ENCODE assay signal across 8 mouse cellular contexts in genomic region chr8:106561097-106561865, GRCm38 (mm10). TPM values are rescaled to one million over a fixed set of nuclear protein-coding genes. Genes with fewer than 3 reads are reported as not detected.
A peak's percentile ranks its signal among the peaks of the same experiment; 100 is the strongest.
DNase-seq lines count a peak whose midpoint lies in the region; ATAC-seq and TF ChIP-seq lines count a peak whose summit lies in the region.

No protein-coding gene starts in this region.

- H3K9me3 ChIP-seq in intestine, embryonic 14.5 days (ENCODE audit: control insufficient read depth, low read length): peaks cover 3% of the 10 kb centered on the region; the same call in 1 of the 2 replicates
- no peaks in the 10 kb centered on the region for H3K9me3 ChIP-seq in limb, embryonic 11.5 days (ENCODE audit: control insufficient read depth, low read length)
- H3K9me3 ChIP-seq in midbrain, postnatal 0 days (ENCODE audit: low read length): no peaks in the 10 kb centered on the region
- no peaks in the 10 kb centered on the region for H3K9me3 ChIP-seq in stomach, embryonic 14.5 days (ENCODE audit: control insufficient read depth, low read depth, low read length)

- peak; percentile 86 for TF ChIP-seq CTCF in bone marrow macrophage, adult 2 months (IDR thresholded peaks at IDR 0.05; ENCODE audit: low read depth, low read length)
- TF ChIP-seq CTCF in midbrain, postnatal 0 days (IDR thresholded peaks at IDR 0.05): peak; percentile 71

- 25% methylated on average over 21 of the region's 21 CpGs for WGBS in intestine, embryonic 14.5 days
- WGBS in limb, embryonic 11.5 days: 31% methylated on average over 21 of the region's 21 CpGs
- WGBS in midbrain, postnatal 0 days: 33% methylated on average over 21 of the region's 21 CpGs
- 23% methylated on average over 21 of the region's 21 CpGs for WGBS in stomach, embryonic 14.5 days

- no peak for TF ChIP-seq POLR2A in bone marrow macrophage, adult 2 months (IDR thresholded peaks at IDR 0.05; ENCODE audit: borderline replicate concordance, low read depth, low read length)

- H3K9ac ChIP-seq in intestine, embryonic 14.5 days (ENCODE audit: low read length): no peak overlapping the region
- no peak overlapping the region for H3K9ac ChIP-seq in limb, embryonic 11.5 days (ENCODE audit: low read length)
- H3K9ac ChIP-seq in midbrain, postnatal 0 days (replicated peaks; ENCODE audit: low read length, poor library complexity, severe bottlenecking): no peak overlapping the region
- H3K9ac ChIP-seq in stomach, embryonic 14.5 days (replicated peaks; ENCODE audit: low read depth, low read length): no peak overlapping the region

- 0 out of 2 replicates have a peak overlapping the region, but pooled peaks have one; percentile 6 for H3K4me2 ChIP-seq in intestine, embryonic 14.5 days (ENCODE audit: low read length)
- H3K4me2 ChIP-seq in limb, embryonic 11.5 days (ENCODE audit: low read depth, severe bottlenecking): no peak overlapping the region
- no peak overlapping the region for H3K4me2 ChIP-seq in midbrain, postnatal 0 days (ENCODE audit: low read depth, low read length, poor library complexity, severe bottlenecking)
- no peak overlapping the region for H3K4me2 ChIP-seq in stomach, embryonic 14.5 days (replicated peaks; ENCODE audit: low read depth, low read length)

- peak; percentile 3 to 10 for DNase-seq in frontal cortex, postnatal 36 days (ENCODE audit: low spot score in 2 of 2)
- DNase-seq in gastrocnemius, adult 18-20 months (ENCODE audit: low spot score): peak; percentile 69
- DNase-seq in intestine, embryonic 14.5 days (ENCODE audit: low spot score): peak; percentile 76
- peak; percentile 80 for DNase-seq in limb, embryonic 11.5 days (ENCODE audit: low spot score)
- peak; percentile 15 for DNase-seq in midbrain, postnatal 0 days (ENCODE audit: low spot score)

- peaks cover 21% of the 10 kb centered on the region for H3K4me1 ChIP-seq in bone marrow macrophage, adult 2 months (ENCODE audit: control insufficient read depth, insufficient read depth, low read length)
- H3K4me1 ChIP-seq in intestine, embryonic 14.5 days (replicated peaks; ENCODE audit: control insufficient read depth, insufficient read depth, low read length): no peaks in the 10 kb centered on the region; the same call in 1 of the 2 replicates
- peaks cover 2% of the 10 kb centered on the region; the same call in 1 of the 2 replicates for H3K4me1 ChIP-seq in limb, embryonic 11.5 days (ENCODE audit: control insufficient read depth, insufficient read depth, low read length)
- H3K4me1 ChIP-seq in midbrain, postnatal 0 days (ENCODE audit: insufficient read depth, low read length): no peaks in the 10 kb centered on the region
- no peaks in the 10 kb centered on the region for H3K4me1 ChIP-seq in stomach, embryonic 14.5 days (ENCODE audit: control insufficient read depth, insufficient read depth, low read length)

- no peak overlapping the region for H3K4me3 ChIP-seq in bone marrow macrophage, adult 2 months (ENCODE audit: insufficient read depth, low read length)
- H3K4me3 ChIP-seq in intestine, embryonic 14.5 days (ENCODE audit: low read depth, low read length): no peak overlapping the region
- H3K4me3 ChIP-seq in limb, embryonic 11.5 days (ENCODE audit: low read depth, low read length): no peak overlapping the region
- no peak overlapping the region for H3K4me3 ChIP-seq in midbrain, postnatal 0 days (ENCODE audit: low read depth, low read length)
- H3K4me3 ChIP-seq in stomach, embryonic 14.5 days (ENCODE audit: low read depth, low read length): no peak overlapping the region

- H3K27ac ChIP-seq in bone marrow macrophage, adult 2 months (ENCODE audit: insufficient read depth, low read depth, low read length): no peak overlapping the region
- H3K27ac ChIP-seq in intestine, embryonic 14.5 days (ENCODE audit: low read depth): no peak overlapping the region; the same call in 1 of the 2 replicates
- H3K27ac ChIP-seq in limb, embryonic 11.5 days (replicated peaks; ENCODE audit: low read depth, low read length): no peak overlapping the region
- no peak overlapping the region for H3K27ac ChIP-seq in midbrain, postnatal 0 days (ENCODE audit: low read depth, low read length)
- no peak overlapping the region for H3K27ac ChIP-seq in stomach, embryonic 14.5 days (ENCODE audit: low read length)

- peaks cover 8% of the 10 kb centered on the region; the same call in 1 of the 2 replicates for H3K36me3 ChIP-seq in intestine, embryonic 14.5 days (ENCODE audit: control insufficient read depth, insufficient read depth, low read length)
- H3K36me3 ChIP-seq in limb, embryonic 11.5 days (ENCODE audit: control insufficient read depth, insufficient read depth, low read length): peaks cover 4% of the 10 kb centered on the region; the same call in 1 of the 2 replicates
- H3K36me3 ChIP-seq in midbrain, postnatal 0 days (ENCODE audit: insufficient read depth, low read length): no peaks in the 10 kb centered on the region
- no peaks in the 10 kb centered on the region for H3K36me3 ChIP-seq in stomach, embryonic 14.5 days (ENCODE audit: control insufficient read depth, insufficient read depth, low read length)

- no peaks in the 10 kb centered on the region for H3K27me3 ChIP-seq in intestine, embryonic 14.5 days (replicated peaks; ENCODE audit: control insufficient read depth, insufficient read depth, low read length)
- no peaks in the 10 kb centered on the region for H3K27me3 ChIP-seq in limb, embryonic 11.5 days (ENCODE audit: control insufficient read depth, insufficient read depth, low read length)
- H3K27me3 ChIP-seq in midbrain, postnatal 0 days (ENCODE audit: insufficient read depth, low read length): no peaks in the 10 kb centered on the region
- H3K27me3 ChIP-seq in stomach, embryonic 14.5 days (ENCODE audit: control insufficient read depth, insufficient read depth, low read length): no peaks in the 10 kb centered on the region

- no peak for ATAC-seq in frontal cortex, adult (ENCODE audit: low TSS enrichment)
- ATAC-seq in intestine, embryonic 14.5 days (replicated peaks; ENCODE audit: low FRiP score, low TSS enrichment, low read depth): peak; percentile 64
- ATAC-seq in limb, embryonic 11.5 days (ENCODE audit: insufficient number of reproducible peaks, low FRiP score, low TSS enrichment, low read depth): peak; percentile 26; the same call in 1 of the 2 replicates
- ATAC-seq in midbrain, postnatal 0 days (ENCODE audit: low FRiP score): no peak
- ATAC-seq in stomach, embryonic 14.5 days (ENCODE audit: insufficient number of reproducible peaks, insufficient read depth, low FRiP score, low read depth): peak; percentile 71

RNA-seq across cellular contexts. Expression of gene Gm10073, which starts 12.0 kb away (rescaled TPM):
- 54.5 and 99.5 TPM in 2 replicates for polyA plus RNA-seq in bone marrow macrophage, adult 2 months (2012; ENCODE audit: insufficient read depth, insufficient read length, missing spikeins)
- total RNA-seq in gastrocnemius, adult 18-20 months (2021): 100 to 1,000 TPM in 1 of 2 experiments, 10 to 100 TPM in 1; 91.6 to 114 TPM
- polyA plus RNA-seq in intestine, embryonic 14.5 days (2014; fragmentation: Nextera tagmentation; extraction: Ambion mirVana): 9.1 and 11.7 TPM in 2 replicates
- 4.4 and 5.7 TPM in 2 replicates for polyA plus RNA-seq in limb, embryonic 11.5 days (2014; fragmentation: Nextera tagmentation; extraction: Ambion mirVana)
- total RNA-seq in midbrain, postnatal 0 days (2014; rRNA removed): 26.8 and 46.4 TPM in 2 replicates
- polyA plus RNA-seq in midbrain, postnatal 0 days (2015; fragmentation: Nextera tagmentation; extraction: Ambion mirVana): 4.9 and 6.0 TPM in 2 replicates
- 10.0 and 14.0 TPM in 2 replicates for polyA plus RNA-seq in stomach, embryonic 14.5 days (2014; fragmentation: Nextera tagmentation; extraction: Ambion mirVana)

RNA-seq across cellular contexts. Expression of gene Cdh1, which starts 41.9 kb away (rescaled TPM):
- polyA plus RNA-seq in bone marrow macrophage, adult 2 months (2012; ENCODE audit: insufficient read depth, insufficient read length, missing spikeins): 0.12 TPM in 1 of 2 replicates, not detected in the other
- under 1 TPM; 0.25 to 0.57 TPM for total RNA-seq in gastrocnemius, adult 18-20 months (2021)
- polyA plus RNA-seq in intestine, embryonic 14.5 days (2014; fragmentation: Nextera tagmentation; extraction: Ambion mirVana): 141 and 152 TPM in 2 replicates
- polyA plus RNA-seq in limb, embryonic 11.5 days (2014; fragmentation: Nextera tagmentation; extraction: Ambion mirVana): 11.5 and 15.4 TPM in 2 replicates
- total RNA-seq in midbrain, postnatal 0 days (2014; rRNA removed): 7.9 and 8.8 TPM in 2 replicates
- 6.4 and 6.9 TPM in 2 replicates for polyA plus RNA-seq in midbrain, postnatal 0 days (2015; fragmentation: Nextera tagmentation; extraction: Ambion mirVana)
- polyA plus RNA-seq in stomach, embryonic 14.5 days (2014; fragmentation: Nextera tagmentation; extraction: Ambion mirVana): 131 and 155 TPM in 2 replicates

RNA-seq across cellular contexts. Expression of gene Cdh3, which starts 50.6 kb away (rescaled TPM):
- not detected in 2 replicates for polyA plus RNA-seq in bone marrow macrophage, adult 2 months (2012; ENCODE audit: insufficient read depth, insufficient read length, missing spikeins)
- not detected for total RNA-seq in gastrocnemius, adult 18-20 months (2021)
- 16.1 and 19.2 TPM in 2 replicates for polyA plus RNA-seq in intestine, embryonic 14.5 days (2014; fragmentation: Nextera tagmentation; extraction: Ambion mirVana)
- polyA plus RNA-seq in limb, embryonic 11.5 days (2014; fragmentation: Nextera tagmentation; extraction: Ambion mirVana): 28.5 and 40.7 TPM in 2 replicates
- 1.3 and 4.3 TPM in 2 replicates for total RNA-seq in midbrain, postnatal 0 days (2014; rRNA removed)
- polyA plus RNA-seq in midbrain, postnatal 0 days (2015; fragmentation: Nextera tagmentation; extraction: Ambion mirVana): 0.67 and 1.1 TPM in 2 replicates
- polyA plus RNA-seq in stomach, embryonic 14.5 days (2014; fragmentation: Nextera tagmentation; extraction: Ambion mirVana): 18.1 and 18.4 TPM in 2 replicates

Comparison
In these comparisons a context has a peak if more than half of its experiments do, and no peak if none do; other contexts are left out.
1. DNase-seq: peak in every context shown above with its lines; median percentile 80 in limb, embryonic 11.5 days; 76 in intestine, embryonic 14.5 days; 69 in gastrocnemius, adult 18-20 months; 15 in midbrain, postnatal 0 days; 6 in frontal cortex, postnatal 36 days.
2. ATAC-seq: peak in intestine, embryonic 14.5 days (single experiment), limb, embryonic 11.5 days (single experiment) and stomach, embryonic 14.5 days (single experiment); none in frontal cortex, adult (single experiment) and midbrain, postnatal 0 days (single experiment).